Mouse (Mus musculus) inflammation-experienced regulatory T-cells, adult 6 months (primary cell): ENCODE data around the gene Heyl. TPM values are rescaled to one million over a fixed set of nuclear protein-coding genes. Genes with fewer than 3 reads are reported as not detected.
"Not testable (repeated sequence)": the region's sequence is repeated elsewhere in the genome, so short reads cannot be mapped to it uniquely, and the experiment has no call there.

ENCODE experiments used
- ATAC-seq: one replicate; pipeline ENCODE4 v1.8.0; 2017
- polyA plus RNA-seq, 3 experiments: library from polyadenylated mRNA; unstranded; fragments of 100-300 nt; shearing (Covaris generic); gene quantifications; one replicate each; pipeline ENCODE4 v1.2.1; 2017

Gene Heyl
- polyA plus RNA-seq, 3 experiments from 2014 or later = 0.10 TPM; not detected in 2

DNA sequence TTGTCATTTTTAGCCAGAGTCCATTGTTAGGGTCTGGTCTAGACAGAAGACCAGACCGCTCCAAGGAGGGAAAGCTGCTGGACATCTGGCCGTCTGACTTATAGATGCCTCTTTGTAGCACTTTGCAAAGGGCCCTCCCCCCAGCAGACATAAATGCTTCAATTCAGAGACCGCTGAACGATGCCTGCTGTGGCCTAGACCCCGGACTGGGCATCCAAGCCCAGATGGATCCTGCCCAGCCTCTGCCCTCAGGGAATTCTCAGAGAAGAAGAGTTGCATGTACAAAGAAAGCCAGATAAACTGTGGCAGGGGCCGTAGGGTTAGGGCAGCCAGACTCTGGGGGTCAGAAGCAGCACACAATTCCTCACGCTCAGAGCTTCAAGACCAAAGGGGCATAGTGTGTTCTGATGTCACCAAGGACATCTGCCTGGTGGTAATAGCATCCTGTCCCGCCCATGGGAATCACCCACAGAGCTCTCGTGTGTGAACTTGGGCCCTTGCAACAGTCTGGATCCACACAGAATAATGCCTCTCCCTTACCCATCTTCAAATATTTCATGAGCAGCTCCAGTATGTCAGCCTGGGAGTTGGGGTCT, 2.6 kb downstream of the Heyl start:
- ATAC-seq = no peak

DNA sequence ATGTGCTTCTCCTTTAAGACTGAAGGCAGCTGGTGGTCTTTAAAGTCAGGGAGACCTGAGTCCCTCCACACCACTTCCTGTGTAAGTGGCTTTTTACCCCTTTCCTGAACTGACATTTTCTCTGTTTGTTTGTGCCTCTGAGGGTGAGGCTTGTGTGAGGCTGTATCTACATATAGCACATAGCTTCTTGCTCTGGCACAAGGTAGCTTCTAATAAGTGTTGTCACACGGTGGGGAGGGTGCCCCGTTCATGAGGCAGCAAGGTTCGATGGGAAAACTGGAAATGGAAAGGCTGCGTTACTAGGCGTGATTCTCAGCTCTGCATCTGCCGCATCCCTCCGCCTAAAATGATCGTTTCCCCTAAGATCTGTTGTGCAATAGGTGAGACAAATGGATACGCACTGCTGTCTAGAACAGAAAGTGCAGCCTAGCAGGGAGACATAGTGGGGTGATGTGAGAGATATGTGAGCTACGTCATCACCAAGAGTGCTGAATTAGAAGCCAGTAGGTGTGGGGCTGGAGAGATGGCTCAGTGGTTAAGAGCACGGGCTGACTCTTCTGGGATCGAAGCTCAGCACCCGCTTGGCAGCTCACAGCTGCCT, 3.2 kb downstream of the Heyl start:
- ATAC-seq = no peak

GRCm38 (mm10) chr4:123237386-123238266, 4.3 kb downstream of the Heyl start:
- ATAC-seq = no peak

DNA sequence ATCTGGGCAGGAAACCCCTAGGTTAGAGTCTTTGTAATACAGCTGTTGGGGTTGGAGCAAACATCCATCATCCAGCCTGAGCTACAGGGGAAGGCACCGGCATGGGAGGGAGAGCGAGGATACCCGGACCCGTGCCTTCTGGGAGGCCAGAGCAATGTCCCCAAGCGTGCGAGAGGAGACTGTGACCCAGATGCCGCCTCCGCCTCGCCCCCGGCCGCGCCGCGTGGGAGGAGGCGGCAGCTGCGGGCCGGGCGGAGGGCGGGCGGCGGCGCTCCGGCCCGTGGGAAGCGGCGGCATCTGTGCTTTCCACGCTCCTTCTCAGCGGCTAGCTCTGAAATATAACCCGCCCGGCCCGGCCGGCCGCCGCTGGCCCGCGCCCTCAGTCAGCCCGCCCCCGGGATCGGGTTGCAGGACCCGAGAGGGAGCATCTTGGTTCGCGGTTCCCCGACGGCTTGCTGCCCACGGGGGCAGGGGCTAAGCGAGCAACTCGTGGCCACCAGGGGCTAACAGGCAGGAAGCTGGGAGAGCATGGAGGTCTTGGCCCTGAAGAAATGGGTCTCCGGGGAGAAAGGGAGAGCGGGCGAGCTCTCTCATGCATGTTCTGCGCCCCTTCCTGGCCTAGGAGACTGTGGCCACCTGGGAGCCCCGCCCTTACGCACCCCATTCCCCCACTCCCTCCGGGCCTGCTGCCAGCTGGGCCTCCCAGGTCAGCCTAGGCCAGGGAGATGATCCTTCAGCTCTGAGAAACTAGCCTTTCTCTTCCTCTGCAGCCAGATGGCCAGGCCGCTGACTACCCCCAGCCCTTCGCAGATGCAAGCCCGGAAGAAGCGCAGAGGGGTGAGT, 6.2 kb downstream of the Heyl start:
- ATAC-seq = no peak

DNA sequence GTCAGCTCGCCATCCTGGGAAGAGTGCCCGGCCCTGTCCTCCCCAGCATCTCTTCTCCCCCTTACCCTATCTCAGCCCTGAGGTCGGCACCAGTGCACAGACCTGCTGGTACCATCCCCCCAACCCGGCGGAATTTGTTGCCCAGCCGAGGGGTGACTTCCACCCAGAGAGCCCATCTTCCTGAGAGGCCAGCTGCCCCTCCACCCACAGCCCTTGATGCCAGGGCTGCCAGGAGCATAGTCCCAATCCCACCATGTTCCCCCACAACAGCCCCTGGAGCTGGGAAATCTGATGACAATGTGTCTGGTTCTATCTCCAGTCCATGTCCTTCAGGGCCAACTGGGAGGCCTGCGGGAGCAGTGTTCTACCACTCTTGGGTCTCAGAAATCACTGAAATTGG, 12.9 kb downstream of the Heyl start:
- no peak for ATAC-seq

DNA sequence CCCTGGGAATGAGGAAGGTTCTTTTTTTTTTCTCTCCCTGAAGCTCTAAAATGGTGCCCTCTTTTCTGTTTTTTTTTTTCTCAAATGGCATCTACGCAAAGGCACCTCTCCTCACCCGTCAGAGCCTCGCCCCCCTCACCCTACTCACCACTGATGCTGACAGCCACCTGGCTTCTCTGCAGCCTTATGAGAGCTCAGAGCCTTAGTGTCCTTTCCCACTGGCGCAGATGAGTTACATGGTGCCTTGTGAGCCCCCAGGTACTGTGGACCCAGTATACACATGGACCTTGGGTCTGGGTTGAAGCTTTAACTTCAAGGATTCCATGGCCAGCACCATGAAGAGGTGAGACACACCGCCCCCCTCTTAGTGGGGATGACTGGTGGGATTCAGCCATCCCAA, 13.3 kb downstream of the Heyl start:
- ATAC-seq = no peak

GRCm38 (mm10) chr4:123247147-123247880, 14.0 kb downstream of the Heyl start:
- ATAC-seq = no peak

DNA sequence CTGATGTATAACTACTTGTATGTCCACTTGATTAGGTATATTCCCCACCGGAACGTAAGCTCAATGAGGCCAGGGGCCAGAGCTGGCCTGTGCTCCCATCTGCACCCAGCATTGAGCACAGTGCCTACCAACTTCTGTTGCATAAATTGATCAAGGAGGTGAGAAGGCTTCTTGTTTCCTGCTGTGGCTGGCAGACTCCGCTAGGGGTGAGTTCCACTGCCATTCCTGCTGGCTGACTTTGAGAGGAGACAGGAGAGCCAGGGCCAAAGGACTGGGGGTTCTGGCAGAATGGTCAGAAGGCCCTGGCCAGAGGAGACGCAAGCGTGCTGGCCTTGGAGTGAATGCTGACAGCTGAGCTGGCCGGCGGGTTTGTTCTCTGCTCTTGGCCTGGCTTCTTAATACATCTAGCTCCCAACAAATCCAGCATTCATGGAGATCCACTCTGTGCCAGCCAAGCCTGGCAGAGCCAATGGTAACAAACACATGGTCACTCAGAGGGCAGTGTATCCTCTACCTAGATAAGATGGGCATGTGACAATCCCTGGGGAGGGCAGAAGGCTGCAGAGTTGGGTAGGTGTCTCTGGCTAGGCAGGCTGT, 15.7 kb downstream of the Heyl start:
- no peak for ATAC-seq

DNA sequence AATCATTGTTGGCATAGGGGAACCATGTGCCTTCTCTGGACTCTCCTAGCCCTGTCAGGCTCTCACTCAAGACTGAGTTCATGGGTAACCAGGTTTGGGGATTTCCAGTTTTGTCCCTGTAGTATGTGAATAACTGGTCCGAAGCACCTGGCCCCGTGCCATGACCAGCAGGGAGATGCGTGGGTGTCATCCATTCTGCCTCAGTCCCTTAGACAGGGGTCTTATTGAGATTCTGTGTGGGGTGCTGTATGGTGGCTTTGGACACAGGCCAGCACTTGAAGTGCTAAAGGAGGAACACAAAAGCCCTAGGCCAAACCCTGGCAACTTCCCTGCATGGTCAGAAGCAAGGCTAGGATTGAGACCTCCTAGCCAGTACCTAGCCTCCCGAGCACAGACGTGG, 18.9 kb downstream of the Heyl start:
- no peak for ATAC-seq

GRCm38 (mm10) chr4:123254617-123255016, 21.3 kb downstream of the Heyl start:
- ATAC-seq = no peak

GRCm38 (mm10) chr4:123260071-123260746, 26.9 kb downstream of the Heyl start:
- no peak for ATAC-seq

- no peak for ATAC-seq
Observed at GRCm38 (mm10) chr4:123261721-123262401, 28.5 kb downstream of the Heyl start, which contains the start of gene Pabpc4. Pabpc4 (plus strand) TSS chr4:123262351.

- no peak for ATAC-seq
Observed at GRCm38 (mm10) chr4:123271063-123271462, 37.7 kb downstream of the Heyl start.

GRCm38 (mm10) chr4:123280117-123280516, 46.8 kb downstream of the Heyl start:
- ATAC-seq = no peak

GRCm38 (mm10) chr4:123282500-123282899, 49.1 kb downstream of the Heyl start:
- peak; percentile 88 for ATAC-seq

DNA sequence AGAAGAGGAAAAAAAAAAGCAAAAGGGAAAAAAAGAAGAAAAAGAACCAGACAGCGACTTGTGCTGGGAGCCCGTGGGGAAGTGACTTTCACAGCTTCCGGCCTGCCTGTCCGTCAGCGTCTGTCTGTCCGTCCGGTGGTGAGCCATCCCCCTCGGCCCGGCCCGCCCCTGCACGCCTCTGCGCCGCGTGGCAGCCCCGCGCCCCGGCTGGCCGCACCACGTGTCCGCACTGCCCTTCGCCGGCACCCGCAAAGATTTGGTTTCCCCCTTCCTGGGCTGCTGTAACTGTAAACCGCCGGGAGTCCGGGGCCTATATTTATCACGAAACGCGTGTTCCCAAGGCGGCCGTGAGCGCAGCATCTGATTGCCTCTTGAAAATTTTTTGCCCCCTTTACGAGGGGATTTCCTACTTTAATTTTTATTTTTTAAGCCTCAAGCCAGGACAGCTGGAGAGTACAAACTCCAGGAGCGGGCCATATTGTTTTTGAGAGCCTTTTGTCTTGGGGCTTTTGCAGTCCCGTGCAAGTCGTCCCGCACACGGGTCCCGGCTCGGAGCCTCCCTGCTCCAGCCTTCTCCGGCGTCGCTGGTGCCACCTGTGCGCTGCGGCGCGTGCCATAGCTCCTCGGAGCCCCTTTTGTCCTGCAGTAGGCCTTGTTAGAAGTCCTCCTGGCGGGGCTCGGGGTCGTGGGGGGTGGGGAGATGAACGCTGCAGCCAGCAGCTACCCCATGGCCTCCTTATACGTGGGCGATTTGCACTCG, 49.7 kb downstream of the Heyl start:
- ATAC-seq = peak; percentile 44

GRCm38 (mm10) chr4:123283675-123284064, 50.3 kb downstream of the Heyl start:
- ATAC-seq = not testable (repeated sequence)

GRCm38 (mm10) chr4:123284731-123285624, 51.6 kb downstream of the Heyl start:
- no peak for ATAC-seq

DNA sequence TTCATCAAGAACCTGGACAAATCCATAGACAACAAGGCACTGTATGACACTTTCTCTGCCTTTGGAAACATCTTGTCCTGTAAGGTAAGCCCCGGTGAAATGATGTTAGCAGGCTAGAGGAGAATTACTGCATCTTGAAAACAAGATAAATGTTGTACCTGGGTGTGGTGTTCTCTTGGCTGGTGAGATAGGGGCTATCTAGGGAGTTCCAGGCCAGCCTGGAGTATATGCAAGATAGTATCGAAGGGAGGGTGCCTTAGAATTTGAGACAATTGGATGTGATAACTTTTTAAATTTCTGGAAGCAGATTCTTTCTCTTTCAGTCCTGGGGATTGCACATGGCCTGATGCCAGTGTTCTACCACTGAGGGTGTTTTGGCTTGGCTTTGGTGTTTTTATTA, 53.4 kb downstream of the Heyl start:
- no peak for ATAC-seq
